Mouse (Mus musculus): ENCODE data around the gene Sppl3.

DNA sequence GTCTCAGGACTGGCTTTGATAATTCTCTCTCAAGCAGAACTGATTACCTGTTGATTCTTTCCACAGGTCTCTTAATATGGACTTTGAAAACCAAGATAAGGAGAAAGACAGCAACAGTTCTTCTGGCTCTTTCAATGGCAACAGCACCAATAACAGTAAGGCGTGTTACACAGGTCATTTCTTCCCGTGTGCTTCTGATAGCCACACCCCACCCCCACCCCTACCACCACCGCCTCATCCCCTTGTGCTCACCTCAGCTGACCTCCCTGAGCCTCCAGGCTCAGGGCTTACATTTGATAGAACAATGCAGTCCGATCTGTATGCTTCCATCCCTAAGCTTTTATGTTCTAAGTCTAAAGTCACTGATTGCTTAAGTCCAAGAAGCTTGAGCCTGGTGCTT, 63.8 kb downstream of the Sppl3 start:
- TF ChIP-seq POLR2A (IDR thresholded peaks at IDR 0.05; ENCODE audit: control insufficient read depth, extremely low read depth, insufficient read depth, low read length, poor library complexity) (no peak), CTCF (IDR thresholded peaks at IDR 0.05; ENCODE audit: borderline replicate concordance, control insufficient read depth, extremely low read depth, insufficient read depth, low read length, poor library complexity) (no peak)
